ENCODE assay signal across 9 mouse cellular contexts in genomic region chr17:84365791-84366301, GRCm38 (mm10).
DNase-seq lines count a peak whose midpoint lies in the region; ATAC-seq and TF ChIP-seq lines count a peak whose summit lies in the region.
"Had no signal": no experiment of that assay in that cellular context is flagged by ENCODE, and none has a peak within 500 bp of the region (broad histone marks: within the 10 kb centered on the region; RNA-seq: fewer than 3 reads in every experiment).

No protein-coding gene starts in this region.

- intact Hi-C loops in gastrocnemius, adult 2 months (cut with DNase I): no loop called here

- H3K4me2 ChIP-seq in embryonic facial prominence, embryonic 13.5 days: 0 out of 2 replicates have a peak overlapping the region, but pooled peaks have one; percentile 0
- no peak overlapping the region for H3K4me2 ChIP-seq in midbrain, embryonic 11.5 days

- no peaks in the 10 kb centered on the region for H3K27me3 ChIP-seq in embryonic facial prominence, embryonic 13.5 days
- no peaks in the 10 kb centered on the region for H3K27me3 ChIP-seq in kidney, adult 2 months (replicated peaks; ENCODE audit: control insufficient read depth, insufficient read depth, low read length)
- H3K27me3 ChIP-seq in midbrain, embryonic 11.5 days (ENCODE audit: control insufficient read depth, insufficient read depth, low read length): no peaks in the 10 kb centered on the region

- no peak for TF ChIP-seq CTCF in gastrocnemius, adult 2 months (IDR thresholded peaks at IDR 0.05)
- TF ChIP-seq CTCF in kidney, adult 2 months (conservative IDR thresholded peaks at IDR 0.05; ENCODE audit: insufficient read depth, insufficient read length, low read depth, low read length): no peak

- H3K27ac ChIP-seq in gastrocnemius, adult 2 months: peak overlapping the region; percentile 88
- peak overlapping the region; percentile 81 for H3K27ac ChIP-seq in embryonic facial prominence, embryonic 13.5 days
- peak overlapping the region; percentile 79 for H3K27ac ChIP-seq in kidney, adult 2 months (ENCODE audit: insufficient read depth, low read depth, low read length)
- H3K27ac ChIP-seq in midbrain, embryonic 11.5 days (ENCODE audit: low read depth, low read length): peak overlapping the region; percentile 2

- DNase-seq in gastrocnemius, adult 2 months: no peak
- DNase-seq in gastrocnemius, postnatal 25 days: no peak
- DNase-seq in kidney, adult 2 months: peak; percentile 46
- peak; percentile 85 for DNase-seq in midbrain, embryonic 11.5 days (ENCODE audit: low spot score, missing footprints)
- DNase-seq in natural killer cell, adult 2 months (ENCODE audit: low spot score in 2 of 2): no peak
- no peak for DNase-seq in adrenal gland, adult 18-20 months (ENCODE audit: low spot score in 2 of 2)
- DNase-seq: cerebellum, adult 11 months had no signal

- H3K9me3 ChIP-seq in embryonic facial prominence, embryonic 13.5 days: no peaks in the 10 kb centered on the region
- no peaks in the 10 kb centered on the region for H3K9me3 ChIP-seq in midbrain, embryonic 11.5 days (ENCODE audit: control insufficient read depth, low read length)

- WGBS in embryonic facial prominence, embryonic 13.5 days: 32% methylated on average over 6 of the region's 6 CpGs
- 31% methylated on average over 6 of the region's 6 CpGs for WGBS in kidney, adult 2 months
- 51% methylated on average over 6 of the region's 6 CpGs for WGBS in midbrain, embryonic 11.5 days

- no peak for TF ChIP-seq POLR2A in kidney, adult 2 months (IDR thresholded peaks at IDR 0.05; ENCODE audit: low read depth, low read length)

- ATAC-seq in embryonic facial prominence, embryonic 13.5 days (ENCODE audit: insufficient number of reproducible peaks, insufficient read depth, low FRiP score, low TSS enrichment, low read depth): peak; percentile 15; the same call in 1 of the 2 replicates
- peak; percentile 52; the same call in 1 of the 2 replicates for ATAC-seq in midbrain, embryonic 11.5 days (ENCODE audit: low FRiP score)
- ATAC-seq in CD4-positive, CD25-positive, alpha-beta regulatory T cell, adult 4 months: no peak

- peaks cover 5% of the 10 kb centered on the region; the same call in 1 of the 2 replicates for H3K36me3 ChIP-seq in embryonic facial prominence, embryonic 13.5 days
- no peaks in the 10 kb centered on the region; the same call in 1 of the 2 replicates for H3K36me3 ChIP-seq in kidney, adult 2 months (ENCODE audit: control insufficient read depth, insufficient read depth, low read length)
- H3K36me3 ChIP-seq in midbrain, embryonic 11.5 days (ENCODE audit: control insufficient read depth, insufficient read depth, low read length): no peaks in the 10 kb centered on the region

- peaks cover 65% of the 10 kb centered on the region for H3K4me1 ChIP-seq in embryonic facial prominence, embryonic 13.5 days
- peaks cover 24% of the 10 kb centered on the region for H3K4me1 ChIP-seq in kidney, adult 2 months (ENCODE audit: control insufficient read depth, insufficient read depth, low read length)
- H3K4me1 ChIP-seq in midbrain, embryonic 11.5 days (ENCODE audit: control insufficient read depth, insufficient read depth, low read length): peaks cover 8% of the 10 kb centered on the region; the same call in 1 of the 2 replicates

- no peak overlapping the region for H3K4me3 ChIP-seq in gastrocnemius, adult 2 months
- H3K4me3 ChIP-seq in embryonic facial prominence, embryonic 13.5 days: no peak overlapping the region
- no peak overlapping the region for H3K4me3 ChIP-seq in kidney, adult 2 months (ENCODE audit: insufficient read depth, low read depth, low read length)
- no peak overlapping the region for H3K4me3 ChIP-seq in midbrain, embryonic 11.5 days (ENCODE audit: low read depth, low read length)

- no peak overlapping the region for H3K9ac ChIP-seq in embryonic facial prominence, embryonic 13.5 days
- no peak overlapping the region for H3K9ac ChIP-seq in midbrain, embryonic 11.5 days (ENCODE audit: low read length)

Comparison
In these comparisons a context has a peak if more than half of its experiments do, and no peak if none do; other contexts are left out.
1. DNase-seq: peak in kidney, adult 2 months (single experiment) and midbrain, embryonic 11.5 days (single experiment); none in gastrocnemius, adult 2 months (single experiment), gastrocnemius, postnatal 25 days (single experiment), natural killer cell, adult 2 months (0 of 2) and adrenal gland, adult 18-20 months (0 of 2).
2. H3K27ac ChIP-seq: peak in every context shown above with its lines; median percentile 88 in gastrocnemius, adult 2 months; 81 in embryonic facial prominence, embryonic 13.5 days; 79 in kidney, adult 2 months; 2 in midbrain, embryonic 11.5 days.